Mouse (Mus musculus): ENCODE results near the gene Prpf19. TPM values are rescaled to one million over a fixed set of nuclear protein-coding genes. Genes with fewer than 3 reads are reported as not detected.

Prpf19 gene
- total RNA-seq, 2 experiments from 2014 or later: 207 to 211 TPM

- no peak for DNase-seq (ENCODE audit: low spot score in 2 of 2)
Observed at GRCm38 (mm10) chr19:10936077-10936476, 41.0 kb downstream of the Prpf19 start.

GRCm38 (mm10) chr19:10937110-10937563, 42.1 kb downstream of the Prpf19 start, which contains the start of gene Ptgdr2:
Gene Ptgdr2, plus strand, starts transcription at chr19:10937160.
- no peak for DNase-seq (ENCODE audit: low spot score in 2 of 2)

GRCm38 (mm10) chr19:10938771-10939170, 43.7 kb downstream of the Prpf19 start:
- DNase-seq (ENCODE audit: low spot score in 2 of 2): no peak

GRCm38 (mm10) chr19:10940097-10940800, 45.2 kb downstream of the Prpf19 start:
- DNase-seq (ENCODE audit: low spot score in 2 of 2): peak; percentile 71 to 72

GRCm38 (mm10) chr19:10940801-10941457, 45.9 kb downstream of the Prpf19 start:
- DNase-seq (ENCODE audit: low spot score in 2 of 2): peak in 1 of 2 experiments; percentile 11

GRCm38 (mm10) chr19:10943955-10944354, 48.9 kb downstream of the Prpf19 start:
- DNase-seq (ENCODE audit: low spot score in 2 of 2): no peak

- DNase-seq (ENCODE audit: low spot score in 2 of 2): no peak
Observed at GRCm38 (mm10) chr19:10946506-10946905, 51.5 kb downstream of the Prpf19 start.

GRCm38 (mm10) chr19:10947219-10947618, 52.2 kb downstream of the Prpf19 start:
- DNase-seq (ENCODE audit: low spot score in 2 of 2): no peak

- peak in 1 of 2 experiments; percentile 8 for DNase-seq (ENCODE audit: low spot score in 2 of 2)
Observed at GRCm38 (mm10) chr19:10948416-10948815, 53.4 kb downstream of the Prpf19 start.

GRCm38 (mm10) chr19:10949112-10949511, 54.1 kb downstream of the Prpf19 start, which contains the start of gene Ccdc86:
Gene Ccdc86, minus strand, starts transcription at chr19:10949266.
- DNase-seq (ENCODE audit: low spot score in 2 of 2): peak; percentile 96 to 99

GRCm38 (mm10) chr19:10949558-10949957, 54.5 kb downstream of the Prpf19 start:
- no peak for DNase-seq (ENCODE audit: low spot score in 2 of 2)

- peak; percentile 24 to 42 for DNase-seq (ENCODE audit: low spot score in 2 of 2)
Observed at GRCm38 (mm10) chr19:10952021-10952939, 57.2 kb downstream of the Prpf19 start.

Other genes starting within 250 kb of the Prpf19 start
- gene Pga5, start 217.2 kb upstream of the Prpf19 start, total RNA-seq (2021): not detected
- 10 to 100 TPM; 21.7 to 25.8 TPM for gene Vps37c, start 206.5 kb upstream of the Prpf19 start, total RNA-seq (2021)
- under 1 TPM in 1 of 2 experiments, not detected in 1; 0.16 TPM for gene Cd5, start 156.2 kb upstream of the Prpf19 start, total RNA-seq (2021)
- gene Cd6, start 65.2 kb upstream of the Prpf19 start, total RNA-seq (2021): 1 to 10 TPM; 1.9 to 2.4 TPM
- gene Slc15a3, start 55.5 kb upstream of the Prpf19 start, total RNA-seq (2021): 1 to 10 TPM; 1.2 to 1.4 TPM
- 100 to 1,000 TPM; 233 to 258 TPM for gene Tmem132a, start 25.3 kb upstream of the Prpf19 start, total RNA-seq (2021)
- 10 to 100 TPM; 47.7 to 55.1 TPM for gene Tmem109, start 13.2 kb upstream of the Prpf19 start, total RNA-seq (2021)
- gene Zp1, start 25.4 kb downstream of the Prpf19 start, total RNA-seq (2021): not detected
- gene Ptgdr2, start 41.9 kb downstream of the Prpf19 start, total RNA-seq (2021): under 1 TPM in 1 of 2 experiments, not detected in 1; 0.23 TPM
- gene Ccdc86, start 54.0 kb downstream of the Prpf19 start, total RNA-seq (2021): 1 to 10 TPM; 6.7 to 7.9 TPM
- not detected for gene Ms4a10, start 79.4 kb downstream of the Prpf19 start, total RNA-seq (2021)
- gene Ms4a15, start 98.0 kb downstream of the Prpf19 start, total RNA-seq (2021): not detected
- not detected for gene Ms4a18, start 122.8 kb downstream of the Prpf19 start, total RNA-seq (2021)
- under 1 TPM in 1 of 2 experiments, not detected in 1; 0.46 TPM for gene Ms4a8a, start 185.9 kb downstream of the Prpf19 start, total RNA-seq (2021)
- not detected for gene 1700017D01Rik, start 235.6 kb downstream of the Prpf19 start, total RNA-seq (2021)

Data from left cerebral cortex, adult 18-20 months (tissue).